Mouse (Mus musculus): Measurements from ENCODE around the gene Ptprn2. TPM values are rescaled to one million over a fixed set of nuclear protein-coding genes. Genes with fewer than 3 reads are reported as not detected.

The Ptprn2 gene
- polyA plus RNA-seq, 1 experiment = 97.8 TPM

GRCm38 (mm10) chr12:116515824-116516223 lies 30.3 kb downstream of the Ptprn2 start:
- Histone ChIP-seq H3K27me3 (ENCODE audit: control insufficient read depth, insufficient read depth, low read length) (no peaks in the 10 kb centered on the region), H3K27ac (ENCODE audit: insufficient read depth, low read length) (peak overlapping the region; percentile 20; the same call in 1 of the 2 replicates), H3K4me1 (ENCODE audit: control insufficient read depth, insufficient read depth, low read length) (peaks cover 16% of the 10 kb centered on the region), H3K4me3 (replicated peaks; ENCODE audit: insufficient read depth, low read depth, low read length) (no peak overlapping the region)
- TF ChIP-seq POLR2A (IDR thresholded peaks at IDR 0.05; ENCODE audit: borderline replicate concordance, insufficient read depth, low read length) (no peak), CTCF (IDR thresholded peaks at IDR 0.05; ENCODE audit: borderline replicate concordance, insufficient read depth, low read depth, low read length) (no peak)
- peak; percentile 57 to 79 for DNase-seq

- H3K27ac ChIP-seq (ENCODE audit: insufficient read depth, low read length) = no peak overlapping the region
- DNase-seq = peak in 1 of 2 experiments; percentile 8
- WGBS = 72% methylated on average over 4 of the region's 4 CpGs
Measured at GRCm38 (mm10) chr12:116528861-116529260, 43.3 kb downstream of the Ptprn2 start.

GRCm38 (mm10) chr12:116533281-116533680 lies 47.8 kb downstream of the Ptprn2 start:
- peaks cover 8% of the 10 kb centered on the region for H3K4me1 ChIP-seq (ENCODE audit: control insufficient read depth, insufficient read depth, low read length)
- H3K27ac ChIP-seq (ENCODE audit: insufficient read depth, low read length) = peak overlapping the region; percentile 22; the same call in 1 of the 2 replicates
- H3K4me3 ChIP-seq (replicated peaks; ENCODE audit: insufficient read depth, low read depth, low read length) = no peak overlapping the region
- peak; percentile 76 to 90 for DNase-seq
- no peaks in the 10 kb centered on the region for H3K27me3 ChIP-seq (ENCODE audit: control insufficient read depth, insufficient read depth, low read length)
- TF ChIP-seq CTCF (IDR thresholded peaks at IDR 0.05; ENCODE audit: borderline replicate concordance, insufficient read depth, low read depth, low read length) (no peak), POLR2A (IDR thresholded peaks at IDR 0.05; ENCODE audit: borderline replicate concordance, insufficient read depth, low read length) (no peak)

More at GRCm38 (mm10) chr12:116528861-116529260, 43.3 kb downstream of the Ptprn2 start:
- Histone ChIP-seq H3K4me1 (ENCODE audit: control insufficient read depth, insufficient read depth, low read length) (peaks cover 6% of the 10 kb centered on the region), H3K4me3 (replicated peaks; ENCODE audit: insufficient read depth, low read depth, low read length) (no peak overlapping the region), H3K27me3 (ENCODE audit: control insufficient read depth, insufficient read depth, low read length) (no peaks in the 10 kb centered on the region)
- TF ChIP-seq CTCF (IDR thresholded peaks at IDR 0.05; ENCODE audit: borderline replicate concordance, insufficient read depth, low read depth, low read length) (no peak), POLR2A (IDR thresholded peaks at IDR 0.05; ENCODE audit: borderline replicate concordance, insufficient read depth, low read length) (no peak)

GRCm38 (mm10) chr12:116539305-116539704 lies 53.8 kb downstream of the Ptprn2 start:
- Histone ChIP-seq H3K4me3 (replicated peaks; ENCODE audit: insufficient read depth, low read depth, low read length) (no peak overlapping the region), H3K27me3 (ENCODE audit: control insufficient read depth, insufficient read depth, low read length) (no peaks in the 10 kb centered on the region), H3K4me1 (ENCODE audit: control insufficient read depth, insufficient read depth, low read length) (peaks cover 17% of the 10 kb centered on the region), H3K27ac (ENCODE audit: insufficient read depth, low read length) (no peak overlapping the region)
- 78% methylated on average over 1 of the region's 1 CpGs for WGBS
- TF ChIP-seq POLR2A (IDR thresholded peaks at IDR 0.05; ENCODE audit: borderline replicate concordance, insufficient read depth, low read length) (no peak), CTCF (IDR thresholded peaks at IDR 0.05; ENCODE audit: borderline replicate concordance, insufficient read depth, low read depth, low read length) (no peak)
- DNase-seq = peak in 1 of 2 experiments; percentile 32

GRCm38 (mm10) chr12:116540608-116541007 lies 55.1 kb downstream of the Ptprn2 start:
- WGBS = 40% methylated on average over 1 of the region's 1 CpGs
- H3K4me1 ChIP-seq (ENCODE audit: control insufficient read depth, insufficient read depth, low read length) = peaks cover 17% of the 10 kb centered on the region
- no peak overlapping the region for H3K4me3 ChIP-seq (replicated peaks; ENCODE audit: insufficient read depth, low read depth, low read length)
- DNase-seq = peak; percentile 77 to 90
- TF ChIP-seq CTCF (IDR thresholded peaks at IDR 0.05; ENCODE audit: borderline replicate concordance, insufficient read depth, low read depth, low read length) (no peak), POLR2A (IDR thresholded peaks at IDR 0.05; ENCODE audit: borderline replicate concordance, insufficient read depth, low read length) (no peak)
- H3K27ac ChIP-seq (ENCODE audit: insufficient read depth, low read length) = no peak overlapping the region
- no peaks in the 10 kb centered on the region for H3K27me3 ChIP-seq (ENCODE audit: control insufficient read depth, insufficient read depth, low read length)

GRCm38 (mm10) chr12:116550031-116550430 lies 64.5 kb downstream of the Ptprn2 start:
- DNase-seq = peak; percentile 93 to 97
- TF ChIP-seq CTCF (IDR thresholded peaks at IDR 0.05; ENCODE audit: borderline replicate concordance, insufficient read depth, low read depth, low read length) = no peak
- no peak for TF ChIP-seq POLR2A (IDR thresholded peaks at IDR 0.05; ENCODE audit: borderline replicate concordance, insufficient read depth, low read length)
- Histone ChIP-seq H3K4me3 (replicated peaks; ENCODE audit: insufficient read depth, low read depth, low read length) (no peak overlapping the region), H3K27ac (ENCODE audit: insufficient read depth, low read length) (peak overlapping the region; percentile 20), H3K4me1 (ENCODE audit: control insufficient read depth, insufficient read depth, low read length) (peaks cover 19% of the 10 kb centered on the region), H3K27me3 (ENCODE audit: control insufficient read depth, insufficient read depth, low read length) (no peaks in the 10 kb centered on the region)
- WGBS = 0% methylated on average over 1 of the region's 1 CpGs

GRCm38 (mm10) chr12:116551516-116551915 lies 66.0 kb downstream of the Ptprn2 start:
- TF ChIP-seq CTCF (IDR thresholded peaks at IDR 0.05; ENCODE audit: borderline replicate concordance, insufficient read depth, low read depth, low read length) = no peak
- no peak for TF ChIP-seq POLR2A (IDR thresholded peaks at IDR 0.05; ENCODE audit: borderline replicate concordance, insufficient read depth, low read length)
- Histone ChIP-seq H3K4me3 (replicated peaks; ENCODE audit: insufficient read depth, low read depth, low read length) (no peak overlapping the region), H3K27ac (ENCODE audit: insufficient read depth, low read length) (no peak overlapping the region), H3K4me1 (ENCODE audit: control insufficient read depth, insufficient read depth, low read length) (peaks cover 19% of the 10 kb centered on the region), H3K27me3 (ENCODE audit: control insufficient read depth, insufficient read depth, low read length) (no peaks in the 10 kb centered on the region)
- WGBS = 91% methylated on average over 7 of the region's 7 CpGs
- no peak for DNase-seq

GRCm38 (mm10) chr12:116552306-116552705 lies 66.8 kb downstream of the Ptprn2 start:
- WGBS = 65% methylated on average over 2 of the region's 2 CpGs
- TF ChIP-seq CTCF (IDR thresholded peaks at IDR 0.05; ENCODE audit: borderline replicate concordance, insufficient read depth, low read depth, low read length) (no peak), POLR2A (IDR thresholded peaks at IDR 0.05; ENCODE audit: borderline replicate concordance, insufficient read depth, low read length) (no peak)
- Histone ChIP-seq H3K27me3 (ENCODE audit: control insufficient read depth, insufficient read depth, low read length) (no peaks in the 10 kb centered on the region), H3K4me1 (ENCODE audit: control insufficient read depth, insufficient read depth, low read length) (peaks cover 19% of the 10 kb centered on the region), H3K4me3 (replicated peaks; ENCODE audit: insufficient read depth, low read depth, low read length) (no peak overlapping the region), H3K27ac (ENCODE audit: insufficient read depth, low read length) (no peak overlapping the region)
- DNase-seq = no peak
